Mouse (Mus musculus): Measurements from ENCODE around the gene Egln3. TPM values are rescaled to one million over a fixed set of nuclear protein-coding genes. Genes with fewer than 3 reads are reported as not detected.

The Egln3 gene
- total and polyA plus RNA-seq, 2 experiments from 2014 or later: 3.6 to 8.0 TPM

- Histone ChIP-seq H3K9ac (replicated peaks; ENCODE audit: low read length, poor library complexity, severe bottlenecking) (no peak overlapping the region), H3K4me3 (ENCODE audit: low read depth, low read length) (no peak overlapping the region), H3K4me2 (ENCODE audit: low read depth, low read length, poor library complexity, severe bottlenecking) (no peak overlapping the region), H3K27ac (ENCODE audit: low read depth, low read length) (no peak overlapping the region), H3K9me3 (ENCODE audit: low read length) (no peaks in the 10 kb centered on the region), H3K27me3 (ENCODE audit: insufficient read depth, low read length) (no peaks in the 10 kb centered on the region), H3K36me3 (ENCODE audit: insufficient read depth, low read length) (no peaks in the 10 kb centered on the region), H3K4me1 (ENCODE audit: insufficient read depth, low read length) (no peaks in the 10 kb centered on the region)
- ATAC-seq (ENCODE audit: low FRiP score) (no peak), DNase-seq (ENCODE audit: low spot score) (no peak)
- no peak for TF ChIP-seq CTCF (IDR thresholded peaks at IDR 0.05)
- WGBS: 78% methylated on average over 6 of the region's 6 CpGs
Measured at GRCm38 (mm10) chr12:54209182-54209563, 5.5 kb upstream of the Egln3 start.

- 50% methylated on average over 8 of the region's 8 CpGs for WGBS
- Histone ChIP-seq H3K9me3 (ENCODE audit: low read length) (no peaks in the 10 kb centered on the region), H3K4me2 (ENCODE audit: low read depth, low read length, poor library complexity, severe bottlenecking) (no peak overlapping the region), H3K4me1 (ENCODE audit: insufficient read depth, low read length) (no peaks in the 10 kb centered on the region), H3K9ac (replicated peaks; ENCODE audit: low read length, poor library complexity, severe bottlenecking) (no peak overlapping the region), H3K27ac (ENCODE audit: low read depth, low read length) (no peak overlapping the region), H3K27me3 (ENCODE audit: insufficient read depth, low read length) (no peaks in the 10 kb centered on the region), H3K4me3 (ENCODE audit: low read depth, low read length) (no peak overlapping the region), H3K36me3 (ENCODE audit: insufficient read depth, low read length) (no peaks in the 10 kb centered on the region)
- DNase-seq (ENCODE audit: low spot score): no peak
- ATAC-seq (ENCODE audit: low FRiP score): no peak
- no peak for TF ChIP-seq CTCF (IDR thresholded peaks at IDR 0.05)
Measured at GRCm38 (mm10) chr12:54208433-54209181, 4.9 kb upstream of the Egln3 start.

DNA sequence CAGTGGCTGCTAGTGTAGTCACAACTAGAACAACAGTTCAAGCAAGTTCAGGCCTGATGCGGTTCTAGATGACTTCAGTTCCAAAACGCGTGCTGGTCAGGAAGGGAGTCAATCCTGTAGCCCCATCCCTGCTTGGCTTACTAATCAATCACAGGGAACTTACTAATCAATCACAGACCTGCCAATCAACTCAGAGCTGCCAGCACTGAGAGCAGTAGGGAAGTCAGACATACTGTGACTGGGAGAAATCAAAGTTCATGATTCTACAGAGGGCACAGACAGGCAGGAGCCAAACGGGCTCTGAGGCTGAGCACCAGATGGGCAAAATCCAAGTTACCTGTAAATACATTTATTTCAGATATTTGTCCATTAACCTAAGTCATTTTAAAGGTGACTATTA is 2.1 kb upstream of the Egln3 start:
- no peak overlapping the region for H3K4me2 ChIP-seq (ENCODE audit: low read depth, low read length, poor library complexity, severe bottlenecking)
- H3K4me1 ChIP-seq (ENCODE audit: insufficient read depth, low read length): peaks cover 5% of the 10 kb centered on the region; the same call in 1 of the 2 replicates
- WGBS: 94% methylated on average over 4 of the region's 4 CpGs
- H3K9me3 ChIP-seq (ENCODE audit: low read length): no peaks in the 10 kb centered on the region
- ATAC-seq (ENCODE audit: low FRiP score) (no peak), DNase-seq (ENCODE audit: low spot score) (no peak)
- H3K27me3 ChIP-seq (ENCODE audit: insufficient read depth, low read length): peaks cover 9% of the 10 kb centered on the region
- H3K4me3 ChIP-seq (ENCODE audit: low read depth, low read length): no peak overlapping the region
- H3K27ac ChIP-seq (ENCODE audit: low read depth, low read length): no peak overlapping the region
- H3K9ac ChIP-seq (replicated peaks; ENCODE audit: low read length, poor library complexity, severe bottlenecking): no peak overlapping the region
- no peaks in the 10 kb centered on the region for H3K36me3 ChIP-seq (ENCODE audit: insufficient read depth, low read length)
- no peak for TF ChIP-seq CTCF (IDR thresholded peaks at IDR 0.05)

DNA sequence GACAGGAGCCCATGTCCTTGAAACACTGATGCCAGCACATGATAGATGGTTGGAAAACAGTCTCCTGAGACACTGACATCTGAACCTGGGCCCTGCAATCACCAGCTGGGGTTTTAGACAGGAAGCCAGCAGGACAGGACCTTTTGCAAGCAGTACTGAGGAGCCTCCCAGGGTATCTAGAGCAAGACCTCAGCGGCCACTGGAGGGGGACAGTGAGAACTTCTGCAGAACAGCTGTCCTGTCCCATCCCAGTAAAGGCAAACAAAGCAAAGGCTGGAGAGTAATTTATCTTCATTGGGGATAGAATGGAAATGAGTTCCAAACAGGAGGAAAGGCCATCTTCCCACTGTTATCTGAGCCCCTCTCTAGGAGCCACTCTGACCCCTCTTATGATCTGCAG is 1.5 kb upstream of the Egln3 start:
- Histone ChIP-seq H3K27me3 (ENCODE audit: insufficient read depth, low read length) (peaks cover 9% of the 10 kb centered on the region), H3K36me3 (ENCODE audit: insufficient read depth, low read length) (no peaks in the 10 kb centered on the region), H3K4me2 (ENCODE audit: low read depth, low read length, poor library complexity, severe bottlenecking) (no peak overlapping the region), H3K9ac (replicated peaks; ENCODE audit: low read length, poor library complexity, severe bottlenecking) (no peak overlapping the region), H3K4me3 (ENCODE audit: low read depth, low read length) (no peak overlapping the region), H3K9me3 (ENCODE audit: low read length) (no peaks in the 10 kb centered on the region), H3K27ac (ENCODE audit: low read depth, low read length) (no peak overlapping the region), H3K4me1 (ENCODE audit: insufficient read depth, low read length) (peaks cover 5% of the 10 kb centered on the region; the same call in 1 of the 2 replicates)
- TF ChIP-seq CTCF (IDR thresholded peaks at IDR 0.05): peak; percentile 57
- ATAC-seq (ENCODE audit: low FRiP score) (no peak), DNase-seq (ENCODE audit: low spot score) (no peak)
- WGBS: 11% methylated on average over 1 of the region's 1 CpGs

- Histone ChIP-seq H3K4me1 (ENCODE audit: insufficient read depth, low read length) (peaks cover 5% of the 10 kb centered on the region; the same call in 1 of the 2 replicates), H3K27ac (ENCODE audit: low read depth, low read length) (0 out of 2 replicates have a peak overlapping the region, but pooled peaks have one; percentile 6), H3K27me3 (ENCODE audit: insufficient read depth, low read length) (peaks cover 9% of the 10 kb centered on the region), H3K9me3 (ENCODE audit: low read length) (no peaks in the 10 kb centered on the region), H3K4me3 (ENCODE audit: low read depth, low read length) (peak overlapping the region; percentile 58), H3K9ac (replicated peaks; ENCODE audit: low read length, poor library complexity, severe bottlenecking) (peak overlapping the region; percentile 60), H3K36me3 (ENCODE audit: insufficient read depth, low read length) (no peaks in the 10 kb centered on the region), H3K4me2 (ENCODE audit: low read depth, low read length, poor library complexity, severe bottlenecking) (peak overlapping the region; percentile 100)
- 4% methylated on average over 55 of the region's 55 CpGs for WGBS
- no peak for DNase-seq (ENCODE audit: low spot score)
- ATAC-seq (ENCODE audit: low FRiP score): peak; percentile 56; the same call in 1 of the 2 replicates
- TF ChIP-seq CTCF (IDR thresholded peaks at IDR 0.05): no peak
Measured at GRCm38 (mm10) chr12:54202765-54203655, 650 bp downstream of the Egln3 start.
